In genomic region chr7:72138701-72139100, GRCm38 (mm10) we compare ENCODE assay signal across 17 mouse cellular contexts.
"Had no signal": no experiment of that assay in that cellular context is flagged by ENCODE, and none has a peak within 500 bp of the region (broad histone marks: within the 10 kb centered on the region; RNA-seq: fewer than 3 reads in every experiment).

No protein-coding gene starts in this region.

- H3K4me3 ChIP-seq: lung, embryonic 15.5 days; megakaryocyte, embryonic 14.5 days; midbrain, embryonic 13.5 days; midbrain, embryonic 15.5 days; neural tube, embryonic 12.5 days; stomach, embryonic 15.5 days had no signal

- H3K4me1 ChIP-seq: lung, embryonic 15.5 days; megakaryocyte, embryonic 14.5 days; midbrain, embryonic 13.5 days; midbrain, embryonic 15.5 days; neural tube, embryonic 12.5 days; stomach, embryonic 15.5 days had no signal

- H3K36me3 ChIP-seq: lung, embryonic 15.5 days; midbrain, embryonic 13.5 days; midbrain, embryonic 15.5 days; neural tube, embryonic 12.5 days; stomach, embryonic 15.5 days had no signal

- ATAC-seq: lung, postnatal 0 days; midbrain, embryonic 13.5 days; midbrain, embryonic 15.5 days had no signal

- H3K9ac ChIP-seq: lung, embryonic 15.5 days; midbrain, embryonic 13.5 days; midbrain, embryonic 15.5 days; neural tube, embryonic 12.5 days; stomach, embryonic 15.5 days had no signal

- H3K9me3 ChIP-seq: lung, embryonic 15.5 days; megakaryocyte, embryonic 14.5 days; midbrain, embryonic 13.5 days; midbrain, embryonic 15.5 days; neural tube, embryonic 12.5 days; stomach, embryonic 15.5 days had no signal

- DNase-seq: lung, adult 2 months; lung, postnatal 14 days; lung, postnatal 36 days; right cerebral cortex, postnatal 14 days; thymus, adult 2 months; thymus, postnatal 25 days; thymus, postnatal 4 days had no signal

- H3K4me2 ChIP-seq: lung, embryonic 15.5 days; midbrain, embryonic 11.5 days; midbrain, embryonic 13.5 days; midbrain, embryonic 15.5 days; neural tube, embryonic 12.5 days; stomach, embryonic 15.5 days had no signal

- H3K27me3 ChIP-seq: lung, embryonic 15.5 days; megakaryocyte, embryonic 14.5 days; midbrain, embryonic 13.5 days; midbrain, embryonic 15.5 days; neural tube, embryonic 12.5 days; stomach, embryonic 15.5 days had no signal

- H3K27ac ChIP-seq: lung, embryonic 15.5 days; macrophage; midbrain, embryonic 13.5 days; midbrain, embryonic 15.5 days; neural tube, embryonic 12.5 days; stomach, embryonic 15.5 days; stomach, postnatal 0 days had no signal
